Mouse (Mus musculus): ENCODE results near the gene Tshz2.

The Tshz2 gene

GRCm38 (mm10) chr2:170006829-170007228, 374.0 kb downstream of the Tshz2 start:
- no peak for DNase-seq (ENCODE audit: low spot score in 2 of 2)

DNA sequence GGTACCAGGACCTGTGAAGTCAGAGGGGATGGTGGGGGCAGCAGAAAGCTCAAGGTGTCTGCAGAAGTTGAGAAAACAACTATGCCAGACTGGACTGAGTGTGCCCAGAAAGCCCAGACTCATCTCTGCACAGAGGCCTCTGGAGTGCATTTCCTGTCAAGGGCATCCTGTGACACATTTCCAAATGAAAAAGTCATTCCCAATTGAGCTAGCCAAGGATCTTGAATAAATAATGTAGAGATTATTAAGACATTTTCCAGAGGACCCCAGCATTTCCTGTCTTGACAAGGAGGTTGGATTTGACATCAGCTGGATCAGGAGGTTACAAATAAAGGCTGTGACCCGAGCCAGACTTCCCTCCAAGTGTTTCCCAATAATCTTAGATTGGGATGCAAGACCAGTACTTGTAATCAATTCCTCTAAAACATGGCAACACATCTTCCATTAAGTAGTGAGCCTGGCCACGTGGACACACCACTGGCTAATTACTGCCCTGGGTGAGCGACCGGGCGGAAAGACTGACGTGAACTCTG, 374.7 kb downstream of the Tshz2 start:
- no peak for DNase-seq (ENCODE audit: low spot score in 2 of 2)

GRCm38 (mm10) chr2:170009729-170010128, 376.9 kb downstream of the Tshz2 start:
- DNase-seq (ENCODE audit: low spot score in 2 of 2), result no peak

DNA sequence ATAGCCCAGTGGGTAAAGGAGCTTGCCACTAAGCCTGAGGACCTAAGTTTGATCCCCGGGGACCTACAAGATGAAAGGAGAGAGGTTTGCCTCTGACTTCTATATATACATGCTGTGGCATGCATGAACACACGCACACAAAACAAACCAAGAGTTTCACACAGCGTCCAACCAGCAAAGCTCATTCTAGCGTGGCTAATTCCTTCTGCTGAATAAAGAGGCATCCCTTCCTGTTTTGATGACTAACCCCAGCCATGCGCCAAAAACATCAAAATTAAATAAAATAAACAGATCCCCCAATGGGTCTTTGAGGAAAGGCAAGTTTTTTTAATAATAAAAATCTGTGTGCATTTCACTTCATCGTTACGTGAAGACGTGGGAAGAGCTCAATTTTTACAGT, 379.0 kb downstream of the Tshz2 start:
- no peak for DNase-seq (ENCODE audit: low spot score in 2 of 2)

- no peak for DNase-seq (ENCODE audit: low spot score in 2 of 2)
These were observed 384.5 kb downstream of the Tshz2 start for GRCm38 (mm10) chr2:170017302-170017701.

- DNase-seq (ENCODE audit: low spot score in 2 of 2), result no peak
These were observed 385.1 kb downstream of the Tshz2 start for GRCm38 (mm10) chr2:170017926-170018325.

DNA sequence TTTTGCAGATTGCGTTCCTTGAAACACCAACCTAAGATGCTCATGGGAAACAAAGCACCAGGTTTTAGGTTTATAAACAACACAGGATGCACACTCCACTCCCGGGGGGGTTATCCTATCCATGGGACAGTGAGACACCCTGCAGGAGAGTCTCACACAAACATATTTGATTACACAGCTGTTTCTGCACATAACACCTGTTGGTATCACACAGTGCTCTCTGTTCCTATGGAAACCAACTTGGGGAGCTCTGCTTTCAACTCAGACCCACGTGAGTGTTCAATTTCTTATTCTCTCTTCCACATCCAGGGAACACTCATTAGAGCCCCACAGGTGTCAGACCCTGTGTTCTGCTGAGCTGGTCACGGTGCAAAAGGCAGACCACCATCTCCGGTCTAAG, 390.1 kb downstream of the Tshz2 start:
- DNase-seq (ENCODE audit: low spot score in 2 of 2), result no peak

DNA sequence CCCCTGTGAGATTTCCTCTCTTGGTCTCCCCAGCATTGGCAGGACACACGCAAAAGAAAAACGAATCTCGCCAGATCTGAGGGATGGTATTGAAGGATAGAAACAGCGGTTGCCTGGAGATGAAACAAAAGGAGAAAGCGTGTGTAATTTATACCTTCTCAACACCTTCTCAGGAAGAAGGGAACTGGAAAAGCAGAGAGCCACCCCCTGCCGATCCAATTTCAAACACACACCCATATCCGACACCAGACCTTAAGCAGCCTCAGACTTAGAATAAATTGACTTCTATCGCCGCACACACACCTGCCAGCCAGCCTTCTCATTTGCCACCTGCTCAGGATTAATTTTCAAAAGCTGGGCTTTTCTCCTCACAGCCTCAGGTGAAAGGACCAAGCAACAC, 390.9 kb downstream of the Tshz2 start:
- DNase-seq (ENCODE audit: low spot score in 2 of 2), result no peak

GRCm38 (mm10) chr2:170024939-170025338, 392.1 kb downstream of the Tshz2 start:
- DNase-seq (ENCODE audit: low spot score in 2 of 2), result no peak

GRCm38 (mm10) chr2:170025896-170026295, 393.1 kb downstream of the Tshz2 start:
- DNase-seq (ENCODE audit: low spot score in 2 of 2), result no peak

GRCm38 (mm10) chr2:170027837-170028236, 395.0 kb downstream of the Tshz2 start:
- DNase-seq (ENCODE audit: low spot score in 2 of 2), result no peak

GRCm38 (mm10) chr2:170028488-170029303, 395.9 kb downstream of the Tshz2 start:
- no peak for DNase-seq (ENCODE audit: low spot score in 2 of 2)

DNA sequence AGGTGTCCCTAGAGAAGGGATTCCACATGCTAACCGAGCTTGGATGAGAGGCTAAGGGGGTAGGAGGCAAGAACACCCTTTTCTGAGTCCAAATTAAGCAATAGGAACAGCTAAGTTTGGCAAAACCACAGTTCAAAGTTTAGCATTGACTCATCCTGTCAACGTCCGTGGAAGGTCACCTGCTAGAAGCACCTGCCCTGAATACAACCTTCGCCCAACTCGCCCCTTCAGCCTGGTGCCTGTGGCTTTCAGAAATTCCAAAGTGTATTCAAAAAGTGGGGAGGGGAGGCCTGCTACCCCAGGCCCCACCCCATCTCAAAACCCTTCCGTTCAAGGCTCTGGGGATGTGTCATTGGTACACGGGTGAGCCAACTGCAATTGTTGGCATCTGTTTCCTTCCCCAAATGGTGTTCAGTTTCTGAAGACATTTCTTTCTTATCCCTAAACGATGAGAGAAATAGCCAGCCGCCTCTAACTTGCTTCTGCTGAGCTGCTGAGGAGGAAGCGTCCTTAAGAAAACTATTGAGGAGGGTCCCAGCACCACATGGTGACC, 396.6 kb downstream of the Tshz2 start:
- no peak for DNase-seq (ENCODE audit: low spot score in 2 of 2)

GRCm38 (mm10) chr2:170031226-170031625, 398.4 kb downstream of the Tshz2 start:
- no peak for DNase-seq (ENCODE audit: low spot score in 2 of 2)

- DNase-seq (ENCODE audit: low spot score in 2 of 2), result no peak
These were observed 399.1 kb downstream of the Tshz2 start for GRCm38 (mm10) chr2:170031872-170032271.

GRCm38 (mm10) chr2:170033219-170033618, 400.4 kb downstream of the Tshz2 start:
- no peak for DNase-seq (ENCODE audit: low spot score in 2 of 2)

GRCm38 (mm10) chr2:170034794-170035193, 402.0 kb downstream of the Tshz2 start:
- no peak for DNase-seq (ENCODE audit: low spot score in 2 of 2)

DNA sequence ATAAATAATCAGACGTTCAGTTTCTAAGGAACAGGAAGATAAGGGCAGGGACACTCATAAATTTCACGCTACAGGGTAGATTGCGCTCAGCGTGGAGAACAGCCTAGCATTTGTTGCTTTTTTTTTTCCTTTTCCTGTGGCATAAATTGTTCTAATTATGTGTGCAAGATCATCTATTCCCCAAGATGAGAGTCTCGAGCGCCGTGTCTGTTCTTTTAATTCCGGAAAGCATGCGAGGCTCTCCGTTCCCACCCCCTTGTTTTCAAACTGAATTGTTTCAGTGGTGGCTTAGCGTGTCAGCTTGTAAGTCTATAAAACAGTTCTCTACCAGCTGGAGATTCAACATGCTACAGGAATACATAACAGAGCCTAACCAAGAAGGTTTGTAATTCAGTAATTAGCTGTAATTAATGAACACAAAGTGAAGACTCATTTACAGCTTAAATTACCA, 404.0 kb downstream of the Tshz2 start:
- no peak for DNase-seq (ENCODE audit: low spot score in 2 of 2)

DNA sequence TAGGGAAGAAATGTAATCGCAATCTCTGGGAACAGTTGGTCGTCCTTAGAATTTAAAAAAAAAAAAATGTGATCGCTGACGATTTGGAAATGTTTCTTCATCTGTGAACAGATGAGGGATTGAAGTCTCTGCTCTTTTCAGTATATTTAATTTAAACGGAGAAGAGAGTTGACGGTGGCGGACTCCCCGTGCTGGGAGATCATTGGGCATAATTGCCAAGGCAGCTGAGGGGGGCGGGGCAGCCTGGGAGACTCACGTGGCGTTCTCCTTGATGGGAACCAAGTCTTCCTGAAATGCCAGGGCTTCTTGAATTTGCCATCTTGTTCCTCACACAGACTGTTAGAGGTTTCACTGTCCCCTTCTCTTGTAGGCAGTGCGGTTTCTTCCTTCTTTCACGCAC, 404.5 kb downstream of the Tshz2 start:
- no peak for DNase-seq (ENCODE audit: low spot score in 2 of 2)

- DNase-seq (ENCODE audit: low spot score in 2 of 2), result no peak
These were observed 407.0 kb downstream of the Tshz2 start for GRCm38 (mm10) chr2:170039772-170040171.

- DNase-seq (ENCODE audit: low spot score in 2 of 2), result no peak
These were observed 408.3 kb downstream of the Tshz2 start for GRCm38 (mm10) chr2:170041101-170041500.

- no peak for DNase-seq (ENCODE audit: low spot score in 2 of 2)
These were observed 409.8 kb downstream of the Tshz2 start for GRCm38 (mm10) chr2:170042471-170043213.

Measured in frontal cortex, postnatal 36 days (tissue).